Mouse (Mus musculus) heart, postnatal 14 days (tissue): ENCODE measurements around the gene Pygo2. TPM values are rescaled to one million over a fixed set of nuclear protein-coding genes. Genes with fewer than 3 reads are reported as not detected.
"Not testable (repeated sequence)": the region's sequence is repeated elsewhere in the genome, so short reads cannot be mapped to it uniquely, and the experiment has no call there.

Experiments
- DNase-seq, 2 experiments: peaks; one replicate each; pipeline ENCODE4 v3.0.0; 2021 to 2022
- intact Hi-C: fragments of 180-260 bp; cut with DNase I; formaldehyde crosslinking; loops from one replicate; pipeline ENCODE4 v1.15.1; 2025
- total RNA-seq, 2 experiments: library from RNA; stranded (reverse); gene quantifications; 2 replicates each; pipeline ENCODE4 v1.2.3; 2021

The Pygo2 gene
- total RNA-seq, 2 experiments from 2014 or later = 16.5 to 19.9 TPM

- DNase-seq = peak; percentile 90 to 92
- intact Hi-C loops = no loop called here
These were observed 11.7 kb upstream of the Pygo2 start, which contains the start of the genes Cks1b and Shc1 for GRCm38 (mm10) chr3:89418170-89418860. Cks1b (minus strand) TSS chr3:89418383. Shc1 (plus strand) TSS chr3:89418443.

DNA sequence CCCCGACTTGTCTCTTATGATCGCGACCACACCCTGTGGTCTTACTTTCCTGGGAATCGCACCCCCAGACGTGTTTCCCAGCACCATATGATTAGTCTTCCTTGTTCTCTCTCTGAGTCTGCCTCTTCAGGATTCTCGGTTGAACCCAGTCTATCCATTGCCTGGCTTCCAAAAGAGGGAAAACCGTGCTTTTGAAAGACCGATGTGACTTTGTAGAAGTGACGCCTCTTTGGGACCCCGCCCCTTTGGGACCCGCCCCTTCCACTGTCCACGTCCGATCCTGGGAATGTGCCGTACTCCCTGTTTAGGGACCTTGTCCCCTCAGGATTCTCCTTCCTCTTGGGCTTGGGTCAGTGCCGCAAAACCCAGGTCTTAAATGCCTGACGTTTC is 11.2 kb upstream of the Pygo2 start:
- intact Hi-C loops = no loop called here

GRCm38 (mm10) chr3:89419571-89419970 is 10.4 kb upstream of the Pygo2 start:
- peak; percentile 61 to 67 for DNase-seq
- intact Hi-C loops = no loop called here

More for the DNA sequence above, 11.2 kb upstream of the Pygo2 start:
- peak; percentile 82 to 83 for DNase-seq

DNA sequence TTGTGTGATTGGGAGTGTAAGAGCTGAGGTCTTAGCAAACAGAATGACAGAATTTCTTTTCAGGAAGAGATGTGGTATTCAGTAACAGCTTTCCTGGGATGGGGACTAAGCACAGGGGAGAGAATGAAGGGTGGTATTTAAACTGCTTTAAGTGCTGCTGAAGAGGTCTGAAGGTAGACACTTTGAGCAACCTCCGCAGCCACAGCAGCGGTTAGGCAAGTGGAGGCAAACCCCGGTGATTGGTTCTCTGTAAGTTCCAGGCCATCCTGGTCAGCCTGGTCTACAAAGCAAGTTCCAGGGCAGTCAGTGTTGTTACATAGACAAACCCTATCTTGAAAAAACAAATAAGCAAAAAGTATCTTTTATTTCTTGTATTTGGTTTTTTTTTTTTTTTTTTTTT is 10.0 kb upstream of the Pygo2 start:
- no peak for DNase-seq
- intact Hi-C loops = no loop called here

GRCm38 (mm10) chr3:89420421-89420820 is 9.6 kb upstream of the Pygo2 start:
- intact Hi-C loops = no loop called here
- no peak for DNase-seq

DNA sequence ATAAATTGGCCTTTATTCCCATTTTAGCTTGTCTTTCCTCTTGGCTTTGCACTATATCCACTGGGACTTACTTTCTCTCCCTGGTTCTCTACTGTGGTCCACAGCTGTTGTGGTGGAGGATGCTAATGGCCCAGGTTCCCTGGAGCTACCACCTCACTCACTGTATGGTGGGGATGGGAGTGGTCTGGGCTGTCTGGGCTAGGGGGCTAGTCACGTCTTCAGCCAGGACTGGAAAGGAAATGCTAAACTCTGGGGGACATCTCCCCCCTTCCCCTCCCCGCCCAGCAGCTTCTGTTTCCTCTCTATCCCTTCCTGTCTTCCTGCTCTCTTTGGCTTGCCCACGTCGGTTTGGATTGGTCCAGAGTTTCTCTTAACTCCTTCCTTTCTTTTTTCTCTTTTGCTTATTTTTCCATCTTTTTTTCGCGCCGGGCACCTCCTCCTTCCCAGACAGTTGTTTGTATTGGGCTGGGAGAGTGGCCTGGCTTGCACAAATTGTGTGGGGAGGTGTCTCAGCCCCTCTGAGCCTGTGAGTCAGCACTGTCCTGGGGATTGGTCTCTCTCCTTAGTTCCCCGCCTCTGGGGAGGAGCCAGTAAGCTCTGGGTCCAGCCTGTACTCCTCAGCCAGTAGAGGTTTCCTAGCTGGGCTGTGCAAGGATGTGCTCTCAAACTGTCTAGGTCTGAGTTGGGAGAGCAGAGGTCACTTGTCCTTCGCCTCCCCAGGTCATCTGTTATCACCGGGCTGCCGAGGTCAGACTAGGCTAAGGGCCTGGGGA is 8.8 kb upstream of the Pygo2 start:
- DNase-seq = peak; percentile 84
- intact Hi-C loops = no loop called here

DNA sequence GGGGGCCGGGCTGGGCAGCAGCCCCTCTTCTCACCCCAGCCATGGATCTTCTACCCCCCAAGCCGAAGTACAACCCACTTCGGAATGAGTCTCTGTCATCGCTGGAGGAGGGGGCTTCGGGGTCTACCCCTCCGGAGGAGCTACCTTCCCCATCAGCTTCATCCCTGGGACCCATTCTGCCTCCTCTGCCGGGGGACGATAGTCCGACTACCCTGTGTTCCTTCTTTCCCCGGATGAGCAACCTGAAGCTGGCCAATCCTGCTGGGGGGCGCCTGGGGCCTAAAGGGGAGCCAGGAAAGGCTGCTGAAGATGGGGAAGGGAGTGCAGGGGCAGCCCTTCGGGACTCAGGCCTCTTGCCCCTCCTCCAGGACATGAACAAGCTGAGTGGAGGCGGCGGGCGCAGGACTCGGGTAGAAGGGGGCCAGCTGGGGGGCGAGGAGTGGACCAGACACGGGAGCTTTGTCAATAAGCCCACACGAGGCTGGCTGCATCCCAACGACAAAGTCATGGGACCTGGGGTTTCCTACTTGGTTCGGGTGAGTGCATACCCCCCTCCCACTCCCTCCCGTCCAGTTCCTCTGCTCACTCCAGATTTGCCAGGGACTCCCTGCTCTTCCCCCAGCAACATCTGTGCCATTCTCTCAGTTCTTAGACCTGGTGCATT is 8.1 kb upstream of the Pygo2 start:
- intact Hi-C loops = no loop called here
- DNase-seq = peak; percentile 31 to 33

GRCm38 (mm10) chr3:89422556-89423205 is 7.3 kb upstream of the Pygo2 start:
- no peak for DNase-seq
- intact Hi-C loops = no loop called here

GRCm38 (mm10) chr3:89424416-89425140 is 5.4 kb upstream of the Pygo2 start:
- intact Hi-C loops = no loop called here
- DNase-seq = no peak

DNA sequence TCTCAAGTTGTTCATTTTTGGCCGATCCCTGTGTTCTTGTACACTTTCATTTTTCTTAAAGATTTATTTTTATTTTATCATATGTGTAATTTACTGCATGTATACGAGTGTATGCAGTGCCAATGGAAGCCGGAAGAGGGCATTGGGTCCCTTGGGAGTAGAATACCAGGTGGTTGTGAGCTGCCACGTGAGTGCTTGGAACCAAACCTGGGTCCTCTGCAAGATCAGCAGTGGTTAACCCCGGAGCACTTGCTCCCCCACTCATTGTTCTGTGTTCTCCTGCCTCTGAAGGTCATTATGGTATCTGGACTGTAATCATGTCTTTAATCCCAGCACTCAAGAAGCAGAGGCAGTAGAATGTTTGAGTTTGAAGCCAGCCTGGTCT is 4.9 kb upstream of the Pygo2 start:
- DNase-seq = no peak
- intact Hi-C loops = no loop called here

DNA sequence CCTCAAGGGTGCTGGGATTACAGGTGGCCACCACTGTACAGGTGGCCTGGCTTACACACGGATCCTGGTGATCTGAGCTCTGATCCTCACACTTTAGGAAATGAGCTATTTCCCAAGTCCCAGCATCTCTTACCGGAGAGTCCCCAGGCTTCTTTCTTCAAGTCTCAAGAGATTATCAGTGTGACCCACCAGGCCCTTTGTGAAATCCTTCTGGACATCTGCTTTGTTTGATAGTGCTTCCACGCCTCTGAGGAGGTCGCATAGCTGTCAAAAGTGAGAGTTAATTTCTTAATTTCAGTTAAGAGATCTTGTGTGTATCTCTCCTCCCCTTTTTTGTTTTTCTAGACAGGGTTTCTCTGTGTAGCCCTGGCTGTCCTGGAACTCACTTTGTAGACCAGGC is 4.1 kb upstream of the Pygo2 start:
- intact Hi-C loops = no loop called here
- DNase-seq = no peak

DNA sequence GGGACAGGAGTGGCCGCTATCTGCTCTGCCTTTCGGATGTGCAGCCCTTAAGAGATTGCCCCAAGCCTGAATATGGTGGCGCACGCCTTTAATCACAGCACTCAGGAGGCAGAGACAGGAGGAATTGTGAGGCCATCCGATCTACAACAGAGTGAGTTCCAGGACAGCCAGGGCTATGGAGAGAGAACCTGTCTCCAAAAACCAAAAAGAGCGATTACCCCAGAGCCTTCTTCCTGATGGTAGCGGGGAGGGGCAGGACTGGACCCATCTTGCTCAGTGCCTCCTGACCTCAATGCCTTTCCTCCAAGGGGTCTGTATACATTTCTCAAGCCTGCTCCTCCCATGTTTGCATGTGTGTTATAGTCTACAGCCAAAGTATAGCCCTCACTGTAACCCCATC is 993 bp upstream of the Pygo2 start:
- intact Hi-C loops, DNase-seq: not testable (repeated sequence)

DNA sequence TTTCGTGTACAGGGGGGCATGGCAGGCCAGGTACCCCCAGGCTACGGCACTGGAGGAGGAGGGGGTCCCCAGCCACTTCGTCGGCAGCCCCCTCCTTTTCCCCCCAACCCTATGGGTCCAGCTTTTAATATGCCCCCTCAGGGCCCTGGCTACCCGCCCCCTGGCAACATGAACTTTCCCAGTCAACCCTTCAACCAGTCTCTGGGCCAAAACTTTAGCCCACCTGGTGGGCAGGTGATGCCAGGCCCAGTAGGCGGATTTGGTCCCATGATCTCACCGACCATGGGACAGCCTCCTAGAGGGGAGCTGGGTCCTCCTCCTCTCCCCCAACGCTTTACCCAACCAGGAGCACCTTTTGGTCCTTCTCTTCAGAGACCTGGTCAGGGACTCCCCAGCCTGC is 2.6 kb downstream of the Pygo2 start:
- intact Hi-C loops = no loop called here
- DNase-seq = no peak

DNA sequence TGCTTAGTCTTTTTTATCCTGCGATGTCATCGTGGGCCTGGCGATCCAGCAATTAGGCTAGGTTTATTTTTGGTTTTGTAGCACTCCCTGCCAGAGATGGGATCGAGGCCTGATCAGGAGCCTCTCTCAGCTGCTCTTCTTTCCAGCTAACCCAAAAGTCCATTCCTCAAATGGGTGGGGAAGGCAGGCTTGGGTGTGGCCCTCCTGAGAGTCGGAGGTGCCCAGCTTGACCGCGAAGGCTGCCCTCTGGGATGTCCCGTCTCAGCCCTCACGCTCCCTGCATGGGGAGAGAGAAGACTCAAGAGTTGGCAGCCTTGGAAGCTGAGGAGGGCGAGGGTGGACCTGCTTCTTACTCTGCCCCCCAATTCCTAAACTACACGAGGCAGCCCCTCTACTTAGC is 4.5 kb downstream of the Pygo2 start:
- no peak for DNase-seq
- intact Hi-C loops = no loop called here

GRCm38 (mm10) chr3:89435041-89435440 is 5.0 kb downstream of the Pygo2 start:
- intact Hi-C loops = no loop called here

DNA sequence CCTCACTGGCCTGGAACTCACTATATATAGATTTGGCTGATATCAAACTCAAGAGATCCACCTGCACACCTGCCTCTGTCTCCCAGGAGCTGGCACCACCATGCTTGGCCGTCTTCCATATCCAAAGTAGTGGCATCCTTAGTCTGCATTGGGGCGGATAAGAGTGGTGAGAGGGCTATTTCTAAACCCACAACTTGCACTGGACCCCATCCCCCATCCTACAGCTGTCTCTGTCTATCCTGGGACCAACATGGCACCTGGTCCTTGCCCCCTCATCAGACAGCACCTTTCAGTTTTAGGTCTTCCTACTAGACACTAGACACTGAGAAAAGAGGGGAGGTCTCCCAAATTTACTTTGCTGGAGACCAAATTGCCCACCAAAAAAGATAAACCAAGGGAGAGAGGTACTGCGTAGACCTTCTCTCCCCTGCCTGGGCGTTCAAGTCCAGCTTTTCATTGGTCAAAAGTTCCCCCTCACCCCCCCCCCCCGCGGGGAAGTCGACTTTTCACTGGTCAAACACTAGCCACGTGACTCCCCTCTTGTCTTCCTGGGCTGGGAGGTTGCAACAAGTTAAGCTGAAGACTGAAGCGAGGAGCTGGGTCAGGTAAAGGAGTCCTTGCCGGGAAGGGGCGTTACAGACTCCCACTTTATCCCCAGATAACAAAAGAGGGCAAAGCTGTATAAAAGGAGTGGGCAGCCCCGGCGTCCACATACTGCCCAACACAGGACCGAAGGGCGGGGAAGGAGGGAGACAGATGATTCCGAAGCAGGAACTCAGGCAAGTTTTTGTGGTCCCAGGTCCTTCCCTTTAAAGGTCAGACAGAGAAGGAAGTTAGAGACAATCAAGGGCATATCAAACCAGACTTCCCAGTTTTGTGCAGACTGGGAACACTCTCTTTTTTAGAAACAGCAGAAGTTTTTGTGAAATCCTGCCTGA is 6.4 kb downstream of the Pygo2 start, which contains the start of gene Pbxip1:
TSS of gene Pbxip1 (plus strand) at position 531 of the 938 bp plus-strand sequence.
- peak; percentile 62 to 65 for DNase-seq
- intact Hi-C loops = no loop called here

More at GRCm38 (mm10) chr3:89435041-89435440, 5.0 kb downstream of the Pygo2 start:
- DNase-seq = no peak

DNA sequence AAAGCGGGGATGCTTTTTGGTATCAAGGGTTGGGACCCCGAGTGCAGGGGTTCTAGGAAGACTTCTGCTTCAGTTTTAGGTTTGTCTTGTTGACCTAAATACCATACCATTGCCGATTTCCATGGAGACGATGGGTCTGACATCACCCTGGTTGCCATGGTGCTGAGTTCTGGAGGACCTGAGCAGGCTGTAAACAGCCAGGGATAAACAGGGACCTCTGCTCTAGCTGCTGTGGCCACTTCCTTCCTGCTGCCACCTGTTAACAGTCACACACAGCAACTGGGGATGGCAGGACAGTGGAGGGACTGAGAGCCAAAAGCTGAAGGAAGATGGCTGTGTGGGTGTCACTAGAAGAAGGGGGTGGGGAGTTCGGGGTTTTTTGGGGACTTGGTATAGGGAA is 7.3 kb downstream of the Pygo2 start:
- DNase-seq = peak in 1 of 2 experiments; percentile 26
- intact Hi-C loops = no loop called here

DNA sequence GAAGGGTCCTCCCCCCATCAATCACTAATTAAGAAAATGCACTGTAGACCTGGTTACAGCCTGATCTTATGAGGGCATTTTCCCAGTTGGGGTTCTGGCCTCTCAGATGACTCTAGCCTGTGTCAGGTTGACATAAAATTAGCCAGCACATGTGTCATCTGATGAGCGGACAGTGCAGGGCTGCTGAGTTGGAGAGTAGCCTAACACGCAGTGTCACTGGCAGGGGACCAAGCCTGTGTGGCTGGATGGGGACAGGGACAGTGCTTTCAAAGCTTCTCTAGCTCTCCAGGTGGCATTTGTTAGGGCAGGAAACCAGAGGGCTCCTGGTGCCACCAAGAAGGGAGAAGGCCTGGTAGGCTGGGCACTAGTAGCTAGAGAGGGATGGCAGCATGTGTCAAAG is 10.7 kb downstream of the Pygo2 start:
- DNase-seq = no peak
- intact Hi-C loops = no loop called here
